Mouse (Mus musculus): ENCODE data around the gene Tmem256. TPM values are rescaled to one million over a fixed set of nuclear protein-coding genes. Genes with fewer than 3 reads are reported as not detected.

Gene Tmem256
- 58.8 TPM for polyA plus RNA-seq (2014; fragmentation: Illumina TruSeq; extraction: RNeasy Lipid Tissue Mini Kit (QIAGEN cat#74804); ENCODE audit: low read depth, low replicate concordance)

DNA sequence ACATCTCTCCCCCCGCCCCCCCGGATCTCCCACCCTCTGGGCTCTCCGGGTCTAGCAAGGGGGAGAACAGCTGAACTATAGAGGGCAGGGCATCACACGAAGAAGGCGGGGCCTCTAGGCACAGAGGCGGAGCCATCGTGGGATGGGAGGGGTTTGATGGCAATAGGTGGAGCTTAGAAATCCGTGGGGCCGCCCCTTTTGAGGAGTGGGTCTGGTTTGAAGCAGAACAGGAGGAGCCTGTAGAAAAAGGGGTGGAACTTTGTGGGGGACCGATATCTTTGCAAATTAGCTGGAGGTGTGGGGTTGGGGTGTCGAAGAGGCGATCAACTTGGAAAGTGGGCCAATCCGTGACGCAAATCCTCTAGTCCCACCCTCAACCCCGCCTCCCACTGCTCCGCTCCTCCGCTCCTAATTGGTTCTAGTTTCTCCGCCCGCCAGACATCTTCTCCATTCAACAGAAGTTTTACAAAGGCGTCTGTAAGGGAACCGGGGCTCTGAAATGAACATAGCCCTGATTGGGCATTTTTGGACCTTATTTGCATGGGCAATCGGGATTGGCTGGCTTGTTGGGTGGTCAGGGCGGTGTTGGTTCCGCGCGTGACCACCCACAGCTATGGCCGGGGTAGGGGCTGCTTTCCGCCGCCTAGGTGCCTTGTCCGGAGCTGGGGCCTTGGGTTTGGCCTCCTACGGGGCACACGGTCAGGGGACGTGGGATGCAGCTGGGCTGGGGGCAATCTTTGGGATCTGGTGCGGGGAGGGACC is at the start of gene Tmem256:
Gene Tmem256 (plus strand): TSS at position 563 of the 762 bp plus-strand sequence.

DNA sequence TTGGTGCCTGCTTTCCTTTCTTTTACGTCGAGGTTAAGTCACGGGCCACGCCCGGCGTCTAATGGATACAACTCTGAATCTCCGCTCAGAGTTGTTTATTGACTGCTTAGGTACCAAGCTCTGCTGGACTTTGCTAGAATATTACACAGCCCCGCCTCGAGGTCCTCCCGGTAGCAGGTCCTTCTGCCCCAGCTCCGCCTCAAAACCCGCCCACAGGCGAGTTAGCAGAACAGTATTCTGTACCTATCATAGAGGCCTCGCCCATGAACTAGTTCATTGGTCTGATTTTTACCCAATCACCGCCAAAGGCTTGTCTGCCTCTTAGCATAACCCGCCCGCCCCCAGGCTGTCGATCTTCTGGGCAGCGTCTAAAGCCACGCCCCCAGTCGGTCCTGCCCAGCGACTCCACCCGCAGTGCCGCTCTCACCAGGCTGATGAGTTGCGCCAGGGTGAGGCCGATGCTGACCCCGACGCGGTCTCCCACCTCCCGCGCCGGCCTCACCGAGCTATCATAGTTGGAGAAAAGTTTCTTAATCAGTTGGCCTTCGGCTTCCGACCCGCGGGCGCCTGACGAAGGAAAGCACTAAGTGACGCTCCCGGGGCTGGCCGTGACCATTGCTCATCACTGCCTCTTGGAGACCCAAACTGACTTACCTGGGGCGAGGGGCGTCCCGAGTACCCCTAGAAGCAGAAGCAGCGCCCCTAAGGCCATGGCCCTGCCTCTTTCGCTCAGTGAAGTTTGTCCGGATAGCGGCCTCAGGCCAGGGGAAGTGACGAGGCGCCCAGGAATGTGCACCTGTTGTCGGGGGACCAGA is 42.9 kb upstream of the Tmem256 start, which contains the start of gene Chrnb1:
Gene Chrnb1 (minus strand): TSS at position 776 of the 815 bp plus-strand sequence.

DNA sequence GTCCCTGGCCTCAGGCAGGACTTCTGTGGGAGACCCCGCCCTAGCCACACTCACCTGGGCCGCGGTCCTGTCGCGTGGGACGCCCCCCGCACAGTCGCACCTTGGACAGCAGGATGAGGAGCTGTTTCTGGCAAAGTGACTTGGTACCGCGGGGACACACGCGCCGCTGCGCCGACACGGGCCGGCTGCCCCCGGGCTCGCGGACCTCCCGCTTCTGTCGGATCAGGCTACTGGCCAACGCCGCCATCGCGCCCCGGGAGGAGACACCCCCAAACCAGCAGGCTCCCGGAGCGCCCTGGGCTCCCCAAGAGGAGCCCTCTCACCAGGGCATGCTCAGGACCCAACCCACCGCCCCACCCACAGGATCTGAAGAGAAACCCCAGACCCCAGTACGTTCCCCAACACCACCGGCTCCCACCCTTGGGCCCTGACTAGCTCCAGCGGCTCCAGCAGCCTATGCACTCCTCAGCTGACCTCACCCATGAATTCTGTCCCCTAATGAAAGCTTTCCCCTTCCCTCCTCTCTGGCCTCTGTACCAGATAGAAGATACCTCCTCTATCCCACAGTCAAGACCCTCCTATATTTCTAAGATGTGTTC is 36.8 kb upstream of the Tmem256 start, which contains the start of gene Fgf11:
Gene Fgf11 (minus strand): TSS at position 479 of the 599 bp plus-strand sequence.

DNA sequence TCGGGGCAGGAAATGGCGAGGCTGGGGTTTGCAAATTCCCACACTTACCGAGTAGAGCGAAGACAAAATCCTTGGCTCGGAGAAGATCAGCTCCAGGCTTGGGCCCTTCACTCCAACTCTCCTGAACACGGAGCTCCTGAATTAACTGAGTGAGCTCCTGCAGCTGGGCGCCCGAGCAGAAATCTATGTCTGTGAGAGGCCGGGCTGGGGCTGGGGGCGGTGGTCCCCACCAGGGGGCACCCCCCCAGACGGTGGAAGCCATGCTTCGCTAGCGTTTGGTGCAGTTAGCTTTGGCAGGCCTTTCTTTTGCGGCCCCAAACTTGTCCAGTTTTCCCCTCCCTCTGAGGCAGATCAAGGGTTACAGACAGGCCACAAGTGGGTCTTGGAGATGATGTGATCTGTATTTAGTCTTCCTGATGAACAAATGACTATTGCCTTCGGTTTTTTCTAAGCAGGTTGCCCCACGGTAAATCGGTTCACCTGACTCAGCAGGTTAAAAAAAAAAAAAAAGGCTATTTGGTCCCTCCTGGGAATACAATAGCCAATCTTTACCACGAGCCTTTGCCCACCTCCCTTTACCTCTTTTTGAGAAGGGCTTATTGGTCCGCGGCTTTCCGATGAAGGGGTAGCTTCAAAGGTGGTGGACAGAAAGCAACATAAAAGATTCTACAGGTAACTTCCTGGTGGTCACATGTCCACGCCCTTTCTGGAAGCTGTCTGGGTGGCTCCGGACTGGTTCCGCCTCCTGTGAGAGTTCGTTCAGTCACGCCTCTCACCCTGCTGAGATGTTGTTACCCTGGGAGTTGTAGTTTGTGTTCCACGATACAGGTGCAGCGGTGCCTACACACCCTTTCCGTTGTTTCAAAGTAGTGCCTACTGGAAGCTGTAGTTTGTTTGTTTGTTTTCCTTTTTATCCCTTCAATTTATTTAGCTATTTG is 33.1 kb upstream of the Tmem256 start, which contains the start of gene Tmem102:
Gene Tmem102 (minus strand): TSS at position 653 of the 938 bp plus-strand sequence.

DNA sequence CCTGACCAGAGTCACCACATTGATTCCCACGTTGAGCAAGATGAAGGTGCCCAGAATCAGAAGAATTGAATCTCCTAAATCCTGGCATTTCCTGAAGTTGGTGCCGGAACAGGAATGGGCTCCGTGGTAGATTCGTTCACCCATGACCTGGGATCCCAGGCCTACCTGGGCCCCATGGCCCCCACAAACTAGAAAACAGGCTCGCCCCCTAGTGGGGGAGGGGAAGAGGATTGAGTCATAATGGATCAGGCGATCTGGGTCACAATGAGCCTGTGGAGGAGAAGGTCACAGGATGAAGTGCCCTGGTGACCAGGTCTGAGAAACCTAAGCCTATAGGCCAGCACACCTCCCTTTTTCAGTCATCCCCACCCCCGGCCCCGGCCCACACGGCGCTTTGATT is 23.2 kb upstream of the Tmem256 start, which contains the start of gene Gm39566:
Gene Gm39566 (minus strand): TSS at position 144 of the 400 bp plus-strand sequence.

DNA sequence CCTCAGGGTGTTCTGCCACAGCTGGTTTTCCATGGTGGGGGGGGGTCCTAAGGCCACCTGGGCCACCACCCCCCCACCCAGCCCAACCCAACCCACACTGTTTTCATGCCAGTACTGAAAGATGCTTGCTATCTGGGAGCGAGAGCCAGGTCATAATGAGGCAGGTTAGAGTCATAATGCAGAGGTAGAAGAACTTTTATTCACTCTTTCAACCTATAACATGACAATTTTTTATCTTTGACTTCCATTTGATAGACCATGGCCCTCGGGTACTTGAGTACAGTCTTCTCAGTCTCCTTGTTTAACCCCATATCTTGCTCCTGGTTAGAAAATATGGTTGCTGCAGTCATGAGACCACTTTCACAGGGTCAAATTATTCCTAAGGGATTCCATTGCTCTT is 19.9 kb upstream of the Tmem256 start, which contains the start of gene Spem2:
Gene Spem2 (minus strand): TSS at position 101 of the 400 bp plus-strand sequence.

DNA sequence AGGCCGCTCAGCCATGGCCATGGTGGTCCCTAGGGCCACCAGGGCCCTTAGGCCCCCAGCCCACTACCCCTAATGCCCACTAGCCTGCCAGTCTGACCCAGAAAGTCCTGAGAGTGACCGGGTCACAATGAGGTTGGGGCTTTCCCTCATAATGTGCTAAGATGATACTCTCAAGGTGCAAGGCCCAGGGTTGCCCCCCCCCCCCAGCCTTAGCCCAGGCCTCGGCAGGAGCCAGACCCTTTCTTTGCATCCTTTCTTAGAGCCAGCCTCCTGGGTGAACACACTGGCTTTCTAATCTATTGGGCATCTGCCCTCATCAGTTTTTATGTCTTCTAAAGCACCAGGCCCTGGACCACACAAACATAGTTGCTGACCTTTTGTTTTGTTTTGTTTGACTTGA is 16.2 kb upstream of the Tmem256 start, which contains the start of gene Spem1:
Gene Spem1 (minus strand): TSS at position 101 of the 400 bp plus-strand sequence.

DNA sequence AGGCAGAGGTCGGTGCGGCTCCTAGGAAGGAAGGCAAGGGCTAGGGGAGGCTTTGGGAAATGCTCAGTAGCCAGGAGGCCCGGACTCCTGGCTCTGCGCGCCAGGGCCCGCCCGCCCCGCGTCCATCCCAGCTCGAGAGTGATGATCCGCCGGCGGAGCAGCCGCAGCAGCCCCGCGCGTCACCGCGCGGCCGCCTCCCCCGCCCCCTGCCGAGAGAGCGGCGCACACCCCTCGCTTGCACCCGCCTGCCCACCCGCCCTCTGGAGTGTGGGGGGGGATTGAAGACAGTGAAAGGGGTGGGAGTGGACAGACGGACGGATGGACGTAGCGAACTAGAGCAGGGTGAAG is 736 bp upstream of the Tmem256 start, which contains the start of gene Nlgn2:
Gene Nlgn2 (minus strand): TSS at position 181 of the 348 bp plus-strand sequence.

DNA sequence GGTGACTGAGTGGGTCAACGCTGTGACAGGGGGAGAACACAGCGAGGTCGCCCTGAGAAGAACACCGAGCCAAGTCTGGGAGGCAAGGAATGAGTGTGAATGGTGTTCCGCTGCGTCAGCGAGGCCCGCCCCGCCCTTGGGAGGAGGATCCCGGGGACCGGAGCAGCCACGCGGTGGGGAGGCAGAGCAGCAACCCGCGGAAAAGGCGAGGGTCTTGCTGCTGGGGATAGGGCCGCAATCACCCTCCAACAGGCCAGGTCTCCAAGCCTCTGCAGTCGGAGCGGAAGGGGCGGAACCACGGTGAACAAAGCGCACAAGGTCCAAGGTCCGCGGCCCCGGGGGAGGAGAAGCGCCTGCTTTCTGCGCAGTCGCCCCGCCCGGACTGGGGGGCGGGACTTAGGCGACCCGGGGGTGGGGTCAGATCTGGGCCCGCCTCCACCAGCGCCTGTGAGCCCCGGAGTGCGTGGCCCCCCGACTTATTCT is 7.9 kb downstream of the Tmem256 start, which contains the start of gene Plscr3:
Gene Plscr3 (plus strand): TSS at position 179 of the 483 bp plus-strand sequence.

DNA sequence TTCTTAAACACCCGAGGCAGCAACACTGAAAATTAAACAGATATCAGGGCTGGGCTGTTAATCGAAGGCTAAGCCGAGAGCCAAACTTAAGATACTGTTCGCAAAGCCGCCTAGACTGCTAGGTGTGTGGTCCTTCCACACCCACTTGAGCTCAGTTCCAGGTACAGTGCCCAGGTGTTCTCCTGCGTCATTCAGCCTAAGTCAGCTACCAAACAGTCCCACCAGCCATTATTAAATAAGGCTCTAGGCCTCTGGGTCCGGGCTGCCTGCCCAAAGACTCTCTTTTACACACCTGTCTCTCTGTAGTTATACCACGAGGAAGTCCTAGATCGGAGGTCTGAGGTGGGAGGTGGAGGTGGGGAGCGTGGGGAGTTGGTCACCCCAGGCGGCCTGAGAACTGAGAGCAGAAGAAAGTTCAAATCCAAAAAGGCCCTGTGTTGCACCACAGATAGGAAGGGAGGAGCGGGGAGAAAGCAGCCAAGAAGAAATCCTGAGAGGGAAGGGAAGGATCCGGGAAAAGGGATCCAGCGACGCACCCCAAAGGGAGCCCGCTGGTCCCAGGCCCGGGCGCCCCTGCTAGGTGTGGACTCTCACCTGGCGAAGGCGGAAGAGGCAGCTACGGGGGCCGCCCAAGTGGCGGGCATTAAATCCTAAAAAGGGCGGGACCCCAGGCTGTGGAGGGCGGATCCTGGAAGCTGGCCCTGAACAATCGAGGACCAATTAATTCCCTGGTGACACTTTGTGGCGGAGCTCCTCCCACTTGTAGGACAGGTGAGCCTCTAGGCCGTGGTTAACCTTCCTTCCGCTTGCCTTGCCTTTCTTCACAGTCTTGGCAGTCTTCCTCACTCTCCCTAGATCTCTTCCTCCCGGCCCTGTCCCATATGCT is 20.0 kb downstream of the Tmem256 start, which contains the start of gene Tnk1:
Gene Tnk1 (minus strand): TSS at position 618 of the 886 bp plus-strand sequence.

DNA sequence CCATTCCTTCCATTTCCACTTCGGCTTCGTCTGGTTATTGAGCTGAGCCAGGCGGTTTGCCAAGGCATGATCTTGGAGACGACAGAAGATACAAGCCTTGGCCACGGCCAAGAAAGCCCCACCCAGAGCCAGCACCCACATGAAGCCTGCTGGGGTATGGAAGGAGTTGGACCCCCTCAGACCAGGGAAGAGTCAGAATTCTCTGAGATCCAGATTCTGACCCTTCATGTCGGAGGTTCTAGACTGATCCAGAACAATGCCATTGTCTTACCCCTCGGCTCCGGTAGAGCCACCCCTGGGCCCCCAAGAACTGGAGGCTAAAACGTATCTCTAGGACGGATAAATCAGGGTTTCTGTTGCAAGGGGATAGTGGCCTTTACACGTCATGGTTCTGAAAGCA is 39.6 kb downstream of the Tmem256 start, which contains the start of gene Tmem95:
Gene Tmem95 (minus strand): TSS at position 141 of the 400 bp plus-strand sequence.

DNA sequence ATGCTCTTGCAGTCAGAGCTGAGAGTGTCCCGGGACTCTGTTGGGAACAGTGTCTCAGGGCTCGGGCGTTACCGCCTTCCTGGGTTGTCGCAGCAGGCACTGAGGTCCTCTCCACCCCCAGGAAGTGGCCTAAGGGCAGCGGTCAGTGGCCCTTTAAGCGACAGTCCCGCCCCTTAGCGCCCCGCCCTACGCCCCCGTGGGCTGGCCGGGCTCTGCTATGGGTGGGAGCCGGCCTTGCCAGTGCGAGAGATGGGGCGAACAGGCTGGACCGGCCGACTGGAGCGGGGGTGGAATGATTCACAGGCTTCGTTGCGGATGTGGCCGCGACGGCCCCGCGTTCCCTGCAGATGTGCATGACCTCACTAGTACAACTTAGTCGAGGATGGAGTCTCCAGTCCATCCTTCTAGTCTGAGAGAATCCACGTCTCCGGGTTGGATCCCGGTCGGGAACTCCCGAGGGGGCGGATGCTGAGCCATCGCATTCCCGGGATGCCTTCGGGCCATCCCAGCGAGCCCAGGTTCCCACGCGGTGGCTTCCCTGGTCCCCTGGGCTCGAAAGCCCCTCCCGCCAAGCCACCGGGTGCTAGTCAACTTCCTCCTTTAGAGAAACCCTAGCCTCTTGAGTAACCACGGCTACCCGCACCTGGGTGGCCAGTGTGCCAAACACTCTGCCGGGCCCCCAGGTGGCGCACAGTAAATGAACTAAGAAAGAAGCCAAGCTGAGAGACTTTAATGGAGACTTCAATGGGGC is 42.7 kb downstream of the Tmem256 start, which contains the start of gene Kctd11:
Gene Kctd11 (minus strand): TSS at position 554 of the 751 bp plus-strand sequence.

Other genes with a start within 250 kb of the Tmem256 start
- gene Atp1b2, start 232.6 kb upstream of the Tmem256 start, polyA plus RNA-seq (2014; fragmentation: Illumina TruSeq; extraction: RNeasy Lipid Tissue Mini Kit (QIAGEN cat#74804); ENCODE audit: low read depth, low replicate concordance): 0.13 TPM
- not detected for gene Shbg, start 220.6 kb upstream of the Tmem256 start, polyA plus RNA-seq (2014; fragmentation: Illumina TruSeq; extraction: RNeasy Lipid Tissue Mini Kit (QIAGEN cat#74804); ENCODE audit: low read depth, low replicate concordance)
- gene Sat2, start 216.5 kb upstream of the Tmem256 start, polyA plus RNA-seq (2014; fragmentation: Illumina TruSeq; extraction: RNeasy Lipid Tissue Mini Kit (QIAGEN cat#74804); ENCODE audit: low read depth, low replicate concordance): 8.5 TPM
- 7.8 TPM for gene Fxr2, start 205.5 kb upstream of the Tmem256 start, polyA plus RNA-seq (2014; fragmentation: Illumina TruSeq; extraction: RNeasy Lipid Tissue Mini Kit (QIAGEN cat#74804); ENCODE audit: low read depth, low replicate concordance)
- not detected for gene Sox15, start 183.2 kb upstream of the Tmem256 start, polyA plus RNA-seq (2014; fragmentation: Illumina TruSeq; extraction: RNeasy Lipid Tissue Mini Kit (QIAGEN cat#74804); ENCODE audit: low read depth, low replicate concordance)
- gene Mpdu1, start 175.9 kb upstream of the Tmem256 start, polyA plus RNA-seq (2014; fragmentation: Illumina TruSeq; extraction: RNeasy Lipid Tissue Mini Kit (QIAGEN cat#74804); ENCODE audit: low read depth, low replicate concordance): 22.1 TPM
- 3.8 TPM for gene Cd68, start 172.4 kb upstream of the Tmem256 start, polyA plus RNA-seq (2014; fragmentation: Illumina TruSeq; extraction: RNeasy Lipid Tissue Mini Kit (QIAGEN cat#74804); ENCODE audit: low read depth, low replicate concordance)
- gene Eif4a1, start 166.1 kb upstream of the Tmem256 start, polyA plus RNA-seq (2014; fragmentation: Illumina TruSeq; extraction: RNeasy Lipid Tissue Mini Kit (QIAGEN cat#74804); ENCODE audit: low read depth, low replicate concordance): 340 TPM
- gene Senp3, start 156.4 kb upstream of the Tmem256 start, polyA plus RNA-seq (2014; fragmentation: Illumina TruSeq; extraction: RNeasy Lipid Tissue Mini Kit (QIAGEN cat#74804); ENCODE audit: low read depth, low replicate concordance): 33.7 TPM
- 2.8 TPM for gene Tnfsf13, start 152.7 kb upstream of the Tmem256 start, polyA plus RNA-seq (2014; fragmentation: Illumina TruSeq; extraction: RNeasy Lipid Tissue Mini Kit (QIAGEN cat#74804); ENCODE audit: low read depth, low replicate concordance)
- 1.5 TPM for gene Tnfsf12, start 142.7 kb upstream of the Tmem256 start, polyA plus RNA-seq (2014; fragmentation: Illumina TruSeq; extraction: RNeasy Lipid Tissue Mini Kit (QIAGEN cat#74804); ENCODE audit: low read depth, low replicate concordance)
- gene Tnfsfm13, start 142.4 kb upstream of the Tmem256 start, polyA plus RNA-seq (2014; fragmentation: Illumina TruSeq; extraction: RNeasy Lipid Tissue Mini Kit (QIAGEN cat#74804); ENCODE audit: low read depth, low replicate concordance): not detected
- 7.7 TPM for gene Polr2a, start 79.9 kb upstream of the Tmem256 start, polyA plus RNA-seq (2014; fragmentation: Illumina TruSeq; extraction: RNeasy Lipid Tissue Mini Kit (QIAGEN cat#74804); ENCODE audit: low read depth, low replicate concordance)
- gene Slc35g3, start 76.5 kb upstream of the Tmem256 start, polyA plus RNA-seq (2014; fragmentation: Illumina TruSeq; extraction: RNeasy Lipid Tissue Mini Kit (QIAGEN cat#74804); ENCODE audit: low read depth, low replicate concordance): not detected
- 4.1 TPM for gene Zbtb4, start 72.6 kb upstream of the Tmem256 start, polyA plus RNA-seq (2014; fragmentation: Illumina TruSeq; extraction: RNeasy Lipid Tissue Mini Kit (QIAGEN cat#74804); ENCODE audit: low read depth, low replicate concordance)
- 0.58 TPM for gene Chrnb1, start 42.6 kb upstream of the Tmem256 start, polyA plus RNA-seq (2014; fragmentation: Illumina TruSeq; extraction: RNeasy Lipid Tissue Mini Kit (QIAGEN cat#74804); ENCODE audit: low read depth, low replicate concordance)
- gene Fgf11, start 36.7 kb upstream of the Tmem256 start, polyA plus RNA-seq (2014; fragmentation: Illumina TruSeq; extraction: RNeasy Lipid Tissue Mini Kit (QIAGEN cat#74804); ENCODE audit: low read depth, low replicate concordance): 0.29 TPM
- gene Tmem102, start 32.9 kb upstream of the Tmem256 start, polyA plus RNA-seq (2014; fragmentation: Illumina TruSeq; extraction: RNeasy Lipid Tissue Mini Kit (QIAGEN cat#74804); ENCODE audit: low read depth, low replicate concordance): 3.6 TPM
- not detected for gene Gm39566, start 23.2 kb upstream of the Tmem256 start, polyA plus RNA-seq (2014; fragmentation: Illumina TruSeq; extraction: RNeasy Lipid Tissue Mini Kit (QIAGEN cat#74804); ENCODE audit: low read depth, low replicate concordance)
- not detected for gene Spem2, start 20.0 kb upstream of the Tmem256 start, polyA plus RNA-seq (2014; fragmentation: Illumina TruSeq; extraction: RNeasy Lipid Tissue Mini Kit (QIAGEN cat#74804); ENCODE audit: low read depth, low replicate concordance)
- not detected for gene Spem1, start 16.3 kb upstream of the Tmem256 start, polyA plus RNA-seq (2014; fragmentation: Illumina TruSeq; extraction: RNeasy Lipid Tissue Mini Kit (QIAGEN cat#74804); ENCODE audit: low read depth, low replicate concordance)
- 0.11 TPM for gene Nlgn2, start 730 bp upstream of the Tmem256 start, polyA plus RNA-seq (2014; fragmentation: Illumina TruSeq; extraction: RNeasy Lipid Tissue Mini Kit (QIAGEN cat#74804); ENCODE audit: low read depth, low replicate concordance)
- 1.1 TPM for gene Plscr3, start 7.9 kb downstream of the Tmem256 start, polyA plus RNA-seq (2014; fragmentation: Illumina TruSeq; extraction: RNeasy Lipid Tissue Mini Kit (QIAGEN cat#74804); ENCODE audit: low read depth, low replicate concordance)
- not detected for gene Tnk1, start 20.2 kb downstream of the Tmem256 start, polyA plus RNA-seq (2014; fragmentation: Illumina TruSeq; extraction: RNeasy Lipid Tissue Mini Kit (QIAGEN cat#74804); ENCODE audit: low read depth, low replicate concordance)
- not detected for gene Tmem95, start 39.5 kb downstream of the Tmem256 start, polyA plus RNA-seq (2014; fragmentation: Illumina TruSeq; extraction: RNeasy Lipid Tissue Mini Kit (QIAGEN cat#74804); ENCODE audit: low read depth, low replicate concordance)
- gene Kctd11, start 42.9 kb downstream of the Tmem256 start, polyA plus RNA-seq (2014; fragmentation: Illumina TruSeq; extraction: RNeasy Lipid Tissue Mini Kit (QIAGEN cat#74804); ENCODE audit: low read depth, low replicate concordance): 0.42 TPM
- 0.40 TPM for gene Acap1, start 57.0 kb downstream of the Tmem256 start, polyA plus RNA-seq (2014; fragmentation: Illumina TruSeq; extraction: RNeasy Lipid Tissue Mini Kit (QIAGEN cat#74804); ENCODE audit: low read depth, low replicate concordance)
- not detected for gene 2810408A11Rik, start 62.5 kb downstream of the Tmem256 start, polyA plus RNA-seq (2014; fragmentation: Illumina TruSeq; extraction: RNeasy Lipid Tissue Mini Kit (QIAGEN cat#74804); ENCODE audit: low read depth, low replicate concordance)
- 3.0 TPM for gene Neurl4, start 62.6 kb downstream of the Tmem256 start, polyA plus RNA-seq (2014; fragmentation: Illumina TruSeq; extraction: RNeasy Lipid Tissue Mini Kit (QIAGEN cat#74804); ENCODE audit: low read depth, low replicate concordance)
- gene Gps2, start 75.4 kb downstream of the Tmem256 start, polyA plus RNA-seq (2014; fragmentation: Illumina TruSeq; extraction: RNeasy Lipid Tissue Mini Kit (QIAGEN cat#74804); ENCODE audit: low read depth, low replicate concordance): 9.6 TPM
- gene Eif5a, start 83.4 kb downstream of the Tmem256 start, polyA plus RNA-seq (2014; fragmentation: Illumina TruSeq; extraction: RNeasy Lipid Tissue Mini Kit (QIAGEN cat#74804); ENCODE audit: low read depth, low replicate concordance): 155 TPM
- gene Ybx2, start 97.3 kb downstream of the Tmem256 start, polyA plus RNA-seq (2014; fragmentation: Illumina TruSeq; extraction: RNeasy Lipid Tissue Mini Kit (QIAGEN cat#74804); ENCODE audit: low read depth, low replicate concordance): not detected
- gene Slc2a4, start 109.7 kb downstream of the Tmem256 start, polyA plus RNA-seq (2014; fragmentation: Illumina TruSeq; extraction: RNeasy Lipid Tissue Mini Kit (QIAGEN cat#74804); ENCODE audit: low read depth, low replicate concordance): not detected
- 0.40 TPM for gene Cldn7, start 126.3 kb downstream of the Tmem256 start, polyA plus RNA-seq (2014; fragmentation: Illumina TruSeq; extraction: RNeasy Lipid Tissue Mini Kit (QIAGEN cat#74804); ENCODE audit: low read depth, low replicate concordance)
- 25.5 TPM for gene Ctdnep1, start 142.6 kb downstream of the Tmem256 start, polyA plus RNA-seq (2014; fragmentation: Illumina TruSeq; extraction: RNeasy Lipid Tissue Mini Kit (QIAGEN cat#74804); ENCODE audit: low read depth, low replicate concordance)
- 9.7 TPM for gene Elp5, start 144.0 kb downstream of the Tmem256 start, polyA plus RNA-seq (2014; fragmentation: Illumina TruSeq; extraction: RNeasy Lipid Tissue Mini Kit (QIAGEN cat#74804); ENCODE audit: low read depth, low replicate concordance)
- 367 TPM for gene Gabarap, start 152.6 kb downstream of the Tmem256 start, polyA plus RNA-seq (2014; fragmentation: Illumina TruSeq; extraction: RNeasy Lipid Tissue Mini Kit (QIAGEN cat#74804); ENCODE audit: low read depth, low replicate concordance)
- 7.1 TPM for gene Phf23, start 157.3 kb downstream of the Tmem256 start, polyA plus RNA-seq (2014; fragmentation: Illumina TruSeq; extraction: RNeasy Lipid Tissue Mini Kit (QIAGEN cat#74804); ENCODE audit: low read depth, low replicate concordance)
- gene Dvl2, start 162.1 kb downstream of the Tmem256 start, polyA plus RNA-seq (2014; fragmentation: Illumina TruSeq; extraction: RNeasy Lipid Tissue Mini Kit (QIAGEN cat#74804); ENCODE audit: low read depth, low replicate concordance): 0.37 TPM
- gene Acadvl, start 176.9 kb downstream of the Tmem256 start, polyA plus RNA-seq (2014; fragmentation: Illumina TruSeq; extraction: RNeasy Lipid Tissue Mini Kit (QIAGEN cat#74804); ENCODE audit: low read depth, low replicate concordance): 60.6 TPM
- 0.13 TPM for gene Dlg4, start 178.4 kb downstream of the Tmem256 start, polyA plus RNA-seq (2014; fragmentation: Illumina TruSeq; extraction: RNeasy Lipid Tissue Mini Kit (QIAGEN cat#74804); ENCODE audit: low read depth, low replicate concordance)
- 171 TPM for gene Asgr1, start 215.6 kb downstream of the Tmem256 start, polyA plus RNA-seq (2014; fragmentation: Illumina TruSeq; extraction: RNeasy Lipid Tissue Mini Kit (QIAGEN cat#74804); ENCODE audit: low read depth, low replicate concordance)

Measured in liver, adult 10 weeks (tissue).